Mouse (Mus musculus) stomach, postnatal 0 days (tissue): ENCODE measurements around the gene Pigw. TPM values are rescaled to one million over a fixed set of nuclear protein-coding genes. Genes with fewer than 3 reads are reported as not detected.

Experiments
- ATAC-seq: fragments of 200-750 bp; cut with Nextera tagmentation; 2 replicates; pipeline ENCODE4 v1.8.0; 2017; ENCODE audit not compliant: low FRiP score, low TSS enrichment
- DNase-seq: peaks from one replicate; pipeline ENCODE4 v3.0.0-alpha.2; 2016; ENCODE audit warnings: low spot score
- H3K27ac ChIP-seq: fragments of 300-500 bp; sonication (generic); replicated peaks from 2 replicates; pipeline ENCODE4 v1.5.1; 2014; ENCODE audit warnings: mild to moderate bottlenecking, control low read depth
- H3K27me3 ChIP-seq: fragments of 300-500 bp; sonication (generic); 2 replicates; pipeline ENCODE4 v1.6.1; 2014; ENCODE audit warnings: low read length; ENCODE audit not compliant: control insufficient read depth, insufficient read depth
- H3K36me3 ChIP-seq: fragments of 300-500 bp; sonication (generic); 2 replicates; pipeline ENCODE4 v1.6.1; 2014; ENCODE audit warnings: low read length, mixed read lengths; ENCODE audit not compliant: control insufficient read depth, insufficient read depth
- H3K4me1 ChIP-seq: fragments of 300-500 bp; sonication (generic); replicated peaks from 2 replicates; pipeline ENCODE4 v1.6.1; 2014; ENCODE audit warnings: antibody characterized with exemption; ENCODE audit not compliant: control insufficient read depth, insufficient read depth
- H3K4me2 ChIP-seq: fragments of 300-500 bp; sonication (generic); replicated peaks from 2 replicates; pipeline ENCODE4 v1.6.1; 2014; ENCODE audit warnings: low read depth, mild to moderate bottlenecking, control low read depth, moderate library complexity
- H3K4me3 ChIP-seq: fragments of 300-500 bp; sonication (generic); 2 replicates; pipeline ENCODE4 v1.5.1; 2014; ENCODE audit warnings: low read depth, low read length, control low read depth
- H3K9ac ChIP-seq: fragments of 300-500 bp; sonication (generic); 2 replicates; pipeline ENCODE4 v1.6.1; 2014; ENCODE audit warnings: mild to moderate bottlenecking, low read length, control low read depth, mixed read lengths
- H3K9me3 ChIP-seq: fragments of 300-500 bp; sonication (generic); 2 replicates; pipeline ENCODE4 v1.6.1; 2016; ENCODE audit warnings: low read length; ENCODE audit not compliant: control insufficient read depth
- CTCF ChIP-seq: IDR thresholded peaks from 2 replicates; pipeline ENCODE4 v1.5.1; 2016; ENCODE audit warnings: antibody characterized with exemption, low read depth, mild to moderate bottlenecking, moderate library complexity
- EP300 ChIP-seq: optimal IDR thresholded peaks from 2 replicates; pipeline ENCODE3; 2016; ENCODE audit warnings: antibody characterized with exemption
- whole genome bisulfite sequencing: fragments of 180-500 bp; shearing (Covaris S2); extraction: QIAGEN DNeasy Blood & Tissue Kit; methylation state at CpG from one replicate; pipeline ENCODE4 v1.1.7; 2014; 5-methylcytosine and 5-hydroxymethylcytosine counted together
- polyA plus RNA-seq: library from polyadenylated mRNA; unstranded; fragments of >200 nt; fragmentation: Nextera tagmentation; extraction: Ambion mirVana; gene quantifications from 2 replicates; pipeline ENCODE4 v1.2.1, GENCODE M21; 2015

The Pigw gene
- polyA plus RNA-seq, 1 experiment from 2014 or later = 1.8 TPM

DNA sequence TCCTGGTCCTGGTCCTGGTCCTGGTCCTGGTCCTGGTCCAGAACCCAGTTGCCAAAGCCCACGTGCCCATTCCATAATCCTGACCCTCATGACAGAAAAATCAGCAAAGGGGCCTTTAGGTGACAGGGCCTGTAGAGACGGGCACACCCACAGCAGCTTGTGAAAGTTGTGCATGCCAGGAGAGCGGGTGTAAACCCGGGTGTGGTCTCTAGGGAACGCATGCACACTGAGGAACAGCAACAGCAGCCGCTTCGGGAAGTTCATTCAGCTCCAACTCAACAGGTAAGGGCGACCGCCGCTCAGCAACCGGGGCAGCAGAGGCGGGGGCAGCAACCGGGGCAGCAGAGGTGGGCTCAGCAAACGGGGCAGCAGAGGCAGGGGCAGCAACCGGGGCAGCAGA lies 13.0 kb upstream of the Pigw start:
- Histone ChIP-seq H3K4me1 (no peaks in the 10 kb centered on the region), H3K36me3 (peaks cover 16% of the 10 kb centered on the region; the same call in 1 of the 2 replicates), H3K9ac (no peak overlapping the region), H3K27me3 (no peaks in the 10 kb centered on the region), H3K9me3 (no peaks in the 10 kb centered on the region), H3K4me3 (no peak overlapping the region), H3K4me2 (no peak overlapping the region), H3K27ac (no peak overlapping the region)
- 62% methylated on average over 15 of the region's 15 CpGs for WGBS
- TF ChIP-seq EP300 = no peak
- no peak for TF ChIP-seq CTCF
- peak; percentile 32 for DNase-seq
- ATAC-seq = peak; percentile 50; the same call in 1 of the 2 replicates

DNA sequence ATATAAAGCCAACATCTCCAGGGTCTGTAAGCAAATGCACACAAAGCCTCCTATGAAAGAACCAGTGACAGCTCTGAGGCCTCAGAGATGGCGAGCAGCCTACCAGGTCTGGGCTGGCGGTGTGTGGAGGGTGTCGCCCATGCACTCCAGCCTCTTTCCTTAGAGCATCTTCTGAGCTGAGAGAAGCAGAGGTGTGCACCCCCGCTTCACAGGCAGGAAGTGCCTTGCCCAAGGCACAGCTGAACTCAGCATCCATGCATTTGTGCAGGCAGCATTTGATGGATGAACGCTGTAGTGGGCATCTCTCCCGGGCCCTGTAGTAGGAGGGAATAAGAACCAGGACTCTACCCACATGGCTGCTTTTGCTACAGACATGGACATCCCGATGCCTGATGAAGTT lies 11.6 kb upstream of the Pigw start:
- H3K27ac ChIP-seq = no peak overlapping the region
- no peak for DNase-seq
- no peaks in the 10 kb centered on the region for H3K27me3 ChIP-seq
- H3K4me3 ChIP-seq = no peak overlapping the region
- ATAC-seq = no peak
- peaks cover 15% of the 10 kb centered on the region for H3K36me3 ChIP-seq
- H3K4me1 ChIP-seq = no peaks in the 10 kb centered on the region
- H3K9ac ChIP-seq = no peak overlapping the region
- TF ChIP-seq CTCF (no peak), EP300 (no peak)
- H3K9me3 ChIP-seq = no peaks in the 10 kb centered on the region
- 94% methylated on average over 7 of the region's 7 CpGs for WGBS
- H3K4me2 ChIP-seq = no peak overlapping the region

DNA sequence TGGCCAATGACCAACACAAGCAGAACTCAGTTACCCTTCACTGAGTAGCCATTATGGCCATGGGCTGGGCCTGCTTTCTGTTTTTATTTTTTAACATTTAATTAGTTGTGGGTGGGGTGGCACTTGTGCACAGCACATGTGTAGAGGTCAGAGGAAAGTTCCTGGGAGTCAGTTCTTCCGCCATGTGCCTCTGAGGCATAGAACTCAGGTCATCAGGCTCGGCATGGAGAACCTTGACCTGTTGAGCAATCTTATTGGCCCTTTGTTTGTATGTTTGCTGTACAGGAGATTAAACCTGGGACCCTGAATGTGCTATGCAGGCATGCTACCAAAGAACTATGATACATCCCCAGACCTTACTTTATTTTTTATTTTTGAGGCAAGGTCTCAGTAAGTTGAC lies 9.4 kb upstream of the Pigw start:
- Histone ChIP-seq H3K4me1 (no peaks in the 10 kb centered on the region), H3K9me3 (no peaks in the 10 kb centered on the region), H3K27ac (no peak overlapping the region), H3K4me3 (no peak overlapping the region), H3K27me3 (no peaks in the 10 kb centered on the region), H3K9ac (no peak overlapping the region), H3K4me2 (no peak overlapping the region), H3K36me3 (peaks cover 21% of the 10 kb centered on the region)
- 84% methylated on average over 2 of the region's 2 CpGs for WGBS
- ATAC-seq = no peak
- no peak for DNase-seq
- TF ChIP-seq CTCF = no peak
- TF ChIP-seq EP300 = no peak

DNA sequence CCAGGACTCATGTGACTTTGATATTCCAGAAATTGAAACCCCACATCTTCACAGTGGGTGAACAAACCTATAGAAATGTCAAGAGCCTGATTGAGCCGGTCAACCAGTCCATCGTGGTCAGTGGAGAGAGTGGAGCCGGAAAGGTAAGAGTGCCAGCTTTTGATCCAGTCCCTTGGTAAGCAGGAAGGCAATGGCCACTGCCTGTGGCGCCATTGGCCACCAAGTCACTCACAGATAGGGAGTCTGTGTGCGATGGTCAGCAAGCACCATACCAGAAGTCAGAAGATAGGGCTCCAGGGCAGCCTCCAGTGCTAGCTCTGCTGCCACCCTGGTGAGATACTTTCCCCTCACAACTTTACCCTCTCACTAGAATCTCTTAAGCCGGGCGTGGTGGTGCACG lies 7.9 kb upstream of the Pigw start:
- Histone ChIP-seq H3K9ac (no peak overlapping the region), H3K27me3 (no peaks in the 10 kb centered on the region), H3K27ac (no peak overlapping the region), H3K4me3 (no peak overlapping the region), H3K9me3 (no peaks in the 10 kb centered on the region), H3K4me2 (no peak overlapping the region), H3K4me1 (no peaks in the 10 kb centered on the region), H3K36me3 (peaks cover 24% of the 10 kb centered on the region)
- TF ChIP-seq CTCF (no peak), EP300 (no peak)
- DNase-seq (no peak), ATAC-seq (no peak)
- WGBS = 96% methylated on average over 8 of the region's 8 CpGs

DNA sequence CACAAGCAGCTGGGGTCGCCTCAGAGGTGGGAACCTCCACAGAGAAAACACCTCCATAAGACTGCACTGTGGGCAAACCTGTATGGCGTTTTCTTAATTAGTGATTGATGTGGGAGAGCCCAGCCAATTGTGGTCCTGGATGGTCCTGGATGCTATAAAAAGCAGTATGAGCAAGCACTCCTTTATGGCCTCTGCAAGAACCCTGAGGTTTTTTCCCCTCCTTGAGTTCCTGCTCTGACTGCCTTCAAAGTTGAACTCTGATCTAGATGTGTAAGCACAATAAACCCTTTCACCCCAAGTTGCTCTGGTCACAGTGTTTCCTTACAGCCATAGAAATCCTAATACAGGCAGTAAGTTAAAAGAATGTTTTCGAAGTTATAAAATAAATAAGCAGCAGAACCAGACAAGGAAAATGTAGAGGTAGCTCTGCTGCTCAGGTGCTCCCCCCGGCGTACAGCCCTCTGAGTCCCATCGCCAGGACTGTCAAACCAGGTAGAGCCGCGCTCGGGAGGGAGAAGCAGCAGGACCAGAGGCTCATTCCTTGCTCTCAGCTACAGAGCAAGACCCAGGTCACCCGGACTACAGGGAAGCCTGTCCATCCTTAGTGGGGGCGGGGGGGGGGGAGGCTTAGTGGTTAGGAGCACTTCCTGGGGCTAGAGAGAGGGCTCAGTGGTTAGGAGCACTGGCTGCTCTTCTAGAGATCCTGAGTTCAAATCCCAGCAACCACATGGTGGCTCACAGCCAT lies 6.9 kb upstream of the Pigw start:
- H3K27ac ChIP-seq = no peak overlapping the region

DNA sequence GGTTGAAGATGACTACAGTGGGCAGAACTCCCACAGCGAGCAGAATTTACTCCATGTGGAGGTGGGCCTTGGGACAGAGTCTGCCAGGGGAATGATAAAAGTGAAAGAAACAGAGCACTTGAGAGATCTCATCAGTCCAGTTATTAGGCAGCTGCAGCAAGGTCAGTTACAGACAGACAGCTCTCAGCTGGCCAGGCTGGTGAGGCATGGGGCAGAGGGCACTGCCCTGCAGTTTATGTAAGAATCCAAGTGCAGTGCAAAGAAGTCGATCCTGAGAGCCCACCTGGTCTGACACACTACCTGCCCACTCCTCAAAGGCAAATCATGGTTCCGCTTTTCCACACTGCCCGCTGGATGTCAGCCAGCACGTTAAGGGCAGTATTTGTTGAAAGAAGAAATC lies 6.2 kb upstream of the Pigw start:
- H3K4me1 ChIP-seq = no peaks in the 10 kb centered on the region; the same call in 1 of the 2 replicates
- WGBS = 84% methylated on average over 5 of the region's 5 CpGs
- no peak for TF ChIP-seq EP300
- H3K4me3 ChIP-seq = no peak overlapping the region
- no peak overlapping the region for H3K27ac ChIP-seq
- H3K27me3 ChIP-seq = no peaks in the 10 kb centered on the region
- H3K36me3 ChIP-seq = peaks cover 21% of the 10 kb centered on the region
- H3K9me3 ChIP-seq = no peaks in the 10 kb centered on the region
- no peak for ATAC-seq
- no peak overlapping the region for H3K4me2 ChIP-seq
- no peak for DNase-seq
- H3K9ac ChIP-seq = no peak overlapping the region

More for the DNA sequence above, 6.9 kb upstream of the Pigw start:
- ATAC-seq = peak; percentile 53; the same call in 1 of the 2 replicates
- 88% methylated on average over 11 of the region's 11 CpGs for WGBS
- Histone ChIP-seq H3K4me3 (no peak overlapping the region), H3K4me1 (no peaks in the 10 kb centered on the region), H3K9ac (no peak overlapping the region), H3K36me3 (peaks cover 24% of the 10 kb centered on the region), H3K4me2 (no peak overlapping the region), H3K9me3 (no peaks in the 10 kb centered on the region), H3K27me3 (no peaks in the 10 kb centered on the region)
- no peak for TF ChIP-seq CTCF
- no peak for TF ChIP-seq EP300
- DNase-seq = no peak
